Mouse (Mus musculus): Measurements from ENCODE around the gene Mboat2. TPM values are rescaled to one million over a fixed set of nuclear protein-coding genes. Genes with fewer than 3 reads are reported as not detected.

Gene Mboat2
- polyA plus RNA-seq, 1 experiment from 2014 or later, result 49.0 TPM

DNA sequence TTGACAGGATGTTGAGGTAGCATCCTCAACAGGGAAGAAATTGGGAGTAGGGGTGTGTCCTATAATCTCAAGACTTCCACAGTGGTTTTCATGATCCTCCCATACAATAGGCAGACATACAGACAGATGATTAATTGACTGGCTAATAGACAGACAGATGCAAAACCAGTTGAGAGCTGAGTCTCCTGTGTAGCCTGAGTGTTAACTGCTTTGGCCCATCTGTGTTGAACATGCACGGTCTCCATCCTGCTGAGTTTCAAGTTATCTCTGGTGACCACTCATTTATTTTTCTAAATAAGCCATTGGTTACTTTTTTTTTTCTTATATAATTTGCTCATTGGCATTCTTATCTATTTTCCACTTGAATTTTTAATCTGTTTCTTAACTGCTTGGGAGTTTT, 90.2 kb downstream of the Mboat2 start:
- Histone ChIP-seq H3K4me3 (ENCODE audit: low read depth, low read length) (no peak overlapping the region), H3K4me1 (ENCODE audit: control insufficient read depth, insufficient read depth, low read length) (no peaks in the 10 kb centered on the region), H3K9ac (replicated peaks; ENCODE audit: low read depth, low read length) (no peak overlapping the region), H3K4me2 (replicated peaks; ENCODE audit: low read depth, low read length) (no peak overlapping the region), H3K27ac (ENCODE audit: low read length) (no peak overlapping the region), H3K27me3 (ENCODE audit: control insufficient read depth, insufficient read depth, low read length) (no peaks in the 10 kb centered on the region), H3K36me3 (ENCODE audit: control insufficient read depth, insufficient read depth, low read length) (no peaks in the 10 kb centered on the region), H3K9me3 (ENCODE audit: control insufficient read depth, low read depth, low read length) (no peaks in the 10 kb centered on the region)
- ATAC-seq (ENCODE audit: insufficient number of reproducible peaks, insufficient read depth, low FRiP score, low read depth), result no peak
- WGBS, result 89% methylated on average over 1 of the region's 1 CpGs

- 78% methylated on average over 4 of the region's 4 CpGs for WGBS
- no peak overlapping the region for H3K27ac ChIP-seq (ENCODE audit: low read length)
- H3K9ac ChIP-seq (replicated peaks; ENCODE audit: low read depth, low read length), result no peak overlapping the region
- no peak overlapping the region for H3K4me2 ChIP-seq (replicated peaks; ENCODE audit: low read depth, low read length)
- H3K4me1 ChIP-seq (ENCODE audit: control insufficient read depth, insufficient read depth, low read length), result 0 out of 2 replicates have a peak, but pooled peaks cover 5% of the 10 kb centered on the region
- H3K4me3 ChIP-seq (ENCODE audit: low read depth, low read length), result no peak overlapping the region
- no peaks in the 10 kb centered on the region for H3K27me3 ChIP-seq (ENCODE audit: control insufficient read depth, insufficient read depth, low read length)
- no peak for ATAC-seq (ENCODE audit: insufficient number of reproducible peaks, insufficient read depth, low FRiP score, low read depth)
- H3K9me3 ChIP-seq (ENCODE audit: control insufficient read depth, low read depth, low read length), result no peaks in the 10 kb centered on the region
- H3K36me3 ChIP-seq (ENCODE audit: control insufficient read depth, insufficient read depth, low read length), result no peaks in the 10 kb centered on the region; the same call in 1 of the 2 replicates
Observed at GRCm38 (mm10) chr12:24924003-24924402, 93.3 kb downstream of the Mboat2 start.

- no peak overlapping the region for H3K4me3 ChIP-seq (ENCODE audit: low read depth, low read length)
- H3K36me3 ChIP-seq (ENCODE audit: control insufficient read depth, insufficient read depth, low read length), result no peaks in the 10 kb centered on the region; the same call in 1 of the 2 replicates
- H3K4me1 ChIP-seq (ENCODE audit: control insufficient read depth, insufficient read depth, low read length), result 0 out of 2 replicates have a peak, but pooled peaks cover 5% of the 10 kb centered on the region
- no peak overlapping the region for H3K27ac ChIP-seq (ENCODE audit: low read length)
- no peak overlapping the region for H3K4me2 ChIP-seq (replicated peaks; ENCODE audit: low read depth, low read length)
- ATAC-seq (ENCODE audit: insufficient number of reproducible peaks, insufficient read depth, low FRiP score, low read depth), result no peak
- H3K9me3 ChIP-seq (ENCODE audit: control insufficient read depth, low read depth, low read length), result no peaks in the 10 kb centered on the region
- 85% methylated on average over 5 of the region's 5 CpGs for WGBS
- H3K27me3 ChIP-seq (ENCODE audit: control insufficient read depth, insufficient read depth, low read length), result no peaks in the 10 kb centered on the region
- H3K9ac ChIP-seq (replicated peaks; ENCODE audit: low read depth, low read length), result no peak overlapping the region
Observed at GRCm38 (mm10) chr12:24925276-24925675, 94.6 kb downstream of the Mboat2 start.

GRCm38 (mm10) chr12:24925684-24926083, 95.0 kb downstream of the Mboat2 start:
- Histone ChIP-seq H3K36me3 (ENCODE audit: control insufficient read depth, insufficient read depth, low read length) (no peaks in the 10 kb centered on the region; the same call in 1 of the 2 replicates), H3K9me3 (ENCODE audit: control insufficient read depth, low read depth, low read length) (no peaks in the 10 kb centered on the region), H3K4me2 (replicated peaks; ENCODE audit: low read depth, low read length) (no peak overlapping the region), H3K4me3 (ENCODE audit: low read depth, low read length) (no peak overlapping the region), H3K4me1 (ENCODE audit: control insufficient read depth, insufficient read depth, low read length) (0 out of 2 replicates have a peak, but pooled peaks cover 5% of the 10 kb centered on the region), H3K27ac (ENCODE audit: low read length) (no peak overlapping the region), H3K27me3 (ENCODE audit: control insufficient read depth, insufficient read depth, low read length) (no peaks in the 10 kb centered on the region), H3K9ac (replicated peaks; ENCODE audit: low read depth, low read length) (no peak overlapping the region)
- ATAC-seq (ENCODE audit: insufficient number of reproducible peaks, insufficient read depth, low FRiP score, low read depth), result no peak
- 36% methylated on average over 4 of the region's 4 CpGs for WGBS

GRCm38 (mm10) chr12:24928051-24928748, 97.5 kb downstream of the Mboat2 start:
- ATAC-seq (ENCODE audit: insufficient number of reproducible peaks, insufficient read depth, low FRiP score, low read depth), result no peak; the same call in 1 of the 2 replicates
- no peaks in the 10 kb centered on the region for H3K27me3 ChIP-seq (ENCODE audit: control insufficient read depth, insufficient read depth, low read length)
- H3K9ac ChIP-seq (replicated peaks; ENCODE audit: low read depth, low read length), result no peak overlapping the region
- no peaks in the 10 kb centered on the region; the same call in 1 of the 2 replicates for H3K36me3 ChIP-seq (ENCODE audit: control insufficient read depth, insufficient read depth, low read length)
- H3K4me2 ChIP-seq (replicated peaks; ENCODE audit: low read depth, low read length), result no peak overlapping the region
- WGBS, result 63% methylated on average over 18 of the region's 18 CpGs
- H3K4me3 ChIP-seq (ENCODE audit: low read depth, low read length), result no peak overlapping the region
- 0 out of 2 replicates have a peak, but pooled peaks cover 5% of the 10 kb centered on the region for H3K4me1 ChIP-seq (ENCODE audit: control insufficient read depth, insufficient read depth, low read length)
- H3K27ac ChIP-seq (ENCODE audit: low read length), result no peak overlapping the region
- no peaks in the 10 kb centered on the region for H3K9me3 ChIP-seq (ENCODE audit: control insufficient read depth, low read depth, low read length)

DNA sequence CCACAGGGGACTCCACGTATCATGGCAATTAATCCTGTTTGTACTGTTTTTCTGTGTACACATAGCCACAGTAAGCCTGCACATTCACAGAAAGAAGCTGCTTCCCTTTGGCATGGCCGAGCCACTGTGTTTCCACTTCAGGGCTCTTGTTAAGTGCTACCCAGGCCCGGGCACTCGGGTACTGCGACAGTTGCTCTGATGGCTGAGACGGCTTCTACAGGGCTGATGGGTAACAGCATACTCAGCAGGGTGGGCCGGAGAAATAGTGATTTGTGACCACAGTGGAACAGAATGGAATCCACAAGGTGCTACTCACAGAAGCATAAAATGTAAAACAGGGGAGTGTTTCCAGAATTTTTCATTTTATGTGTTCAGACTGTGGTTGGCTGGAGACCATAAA, 98.4 kb downstream of the Mboat2 start:
- WGBS, result 82% methylated on average over 7 of the region's 7 CpGs
- no peak overlapping the region for H3K27ac ChIP-seq (ENCODE audit: low read length)
- no peak overlapping the region for H3K4me3 ChIP-seq (ENCODE audit: low read depth, low read length)
- H3K36me3 ChIP-seq (ENCODE audit: control insufficient read depth, insufficient read depth, low read length), result no peaks in the 10 kb centered on the region; the same call in 1 of the 2 replicates
- ATAC-seq (ENCODE audit: insufficient number of reproducible peaks, insufficient read depth, low FRiP score, low read depth), result no peak
- no peak overlapping the region for H3K4me2 ChIP-seq (replicated peaks; ENCODE audit: low read depth, low read length)
- no peak overlapping the region for H3K9ac ChIP-seq (replicated peaks; ENCODE audit: low read depth, low read length)
- H3K27me3 ChIP-seq (ENCODE audit: control insufficient read depth, insufficient read depth, low read length), result no peaks in the 10 kb centered on the region
- no peaks in the 10 kb centered on the region for H3K9me3 ChIP-seq (ENCODE audit: control insufficient read depth, low read depth, low read length)
- 0 out of 2 replicates have a peak, but pooled peaks cover 5% of the 10 kb centered on the region for H3K4me1 ChIP-seq (ENCODE audit: control insufficient read depth, insufficient read depth, low read length)

GRCm38 (mm10) chr12:24930760-24931159, 100.1 kb downstream of the Mboat2 start:
- Histone ChIP-seq H3K4me3 (ENCODE audit: low read depth, low read length) (no peak overlapping the region), H3K27me3 (ENCODE audit: control insufficient read depth, insufficient read depth, low read length) (no peaks in the 10 kb centered on the region), H3K9ac (replicated peaks; ENCODE audit: low read depth, low read length) (no peak overlapping the region), H3K4me2 (replicated peaks; ENCODE audit: low read depth, low read length) (no peak overlapping the region), H3K9me3 (ENCODE audit: control insufficient read depth, low read depth, low read length) (no peaks in the 10 kb centered on the region), H3K4me1 (ENCODE audit: control insufficient read depth, insufficient read depth, low read length) (0 out of 2 replicates have a peak, but pooled peaks cover 5% of the 10 kb centered on the region), H3K27ac (ENCODE audit: low read length) (no peak overlapping the region), H3K36me3 (ENCODE audit: control insufficient read depth, insufficient read depth, low read length) (no peaks in the 10 kb centered on the region; the same call in 1 of the 2 replicates)
- no peak for ATAC-seq (ENCODE audit: insufficient number of reproducible peaks, insufficient read depth, low FRiP score, low read depth)
- 55% methylated on average over 3 of the region's 3 CpGs for WGBS

DNA sequence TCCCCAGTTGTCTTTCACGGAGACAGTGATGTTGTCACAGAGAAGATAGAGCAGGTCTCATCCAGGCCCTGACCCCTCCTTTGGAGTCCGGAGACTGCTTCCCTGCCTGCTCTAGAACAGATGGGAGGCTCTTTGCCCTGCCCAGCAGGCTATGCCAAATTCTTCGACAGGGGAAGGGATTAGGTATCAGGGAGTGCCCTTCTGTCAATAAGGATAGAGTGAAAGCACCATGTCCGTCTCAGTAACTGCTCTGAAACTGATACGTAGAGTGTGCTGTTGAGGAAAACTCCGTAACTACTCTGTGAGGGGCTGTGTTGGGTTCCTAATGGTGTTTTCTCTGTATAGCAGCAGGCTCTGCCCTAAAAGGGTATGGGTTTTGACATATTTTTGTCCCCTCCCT, 101.4 kb downstream of the Mboat2 start:
- Histone ChIP-seq H3K9me3 (ENCODE audit: control insufficient read depth, low read depth, low read length) (no peaks in the 10 kb centered on the region), H3K36me3 (ENCODE audit: control insufficient read depth, insufficient read depth, low read length) (no peaks in the 10 kb centered on the region; the same call in 1 of the 2 replicates), H3K27ac (ENCODE audit: low read length) (no peak overlapping the region), H3K9ac (replicated peaks; ENCODE audit: low read depth, low read length) (no peak overlapping the region), H3K4me3 (ENCODE audit: low read depth, low read length) (no peak overlapping the region), H3K27me3 (ENCODE audit: control insufficient read depth, insufficient read depth, low read length) (no peaks in the 10 kb centered on the region), H3K4me2 (replicated peaks; ENCODE audit: low read depth, low read length) (no peak overlapping the region), H3K4me1 (ENCODE audit: control insufficient read depth, insufficient read depth, low read length) (0 out of 2 replicates have a peak, but pooled peaks cover 5% of the 10 kb centered on the region)
- 62% methylated on average over 6 of the region's 6 CpGs for WGBS
- no peak for ATAC-seq (ENCODE audit: insufficient number of reproducible peaks, insufficient read depth, low FRiP score, low read depth)

All from stomach, embryonic 14.5 days (tissue).